Mouse (Mus musculus) lung, adult 2 months (tissue): ENCODE measurements at regions not wholly inside any gene's neighbourhood (a gene's known extent, or its start where the extent isn't known, plus 50 kb on each side); places are given as distances from the start of the nearest gene placed in this dataset.

Experiments used
- CTCF ChIP-seq: fragments of 200-500 bp; IDR thresholded peaks from 2 replicates; pipeline ENCODE4 v1.5.1; 2011; ENCODE audit warnings: mild to moderate bottlenecking, low read length, control low read depth; ENCODE audit not compliant: insufficient read depth
- POLR2A ChIP-seq: fragments of 200-500 bp; IDR thresholded peaks from 2 replicates; pipeline ENCODE4 v1.6.1; 2011; ENCODE audit warnings: low read depth, mild to moderate bottlenecking, control low read depth, low read length, borderline replicate concordance; ENCODE audit errors: extremely low read depth

DNA sequence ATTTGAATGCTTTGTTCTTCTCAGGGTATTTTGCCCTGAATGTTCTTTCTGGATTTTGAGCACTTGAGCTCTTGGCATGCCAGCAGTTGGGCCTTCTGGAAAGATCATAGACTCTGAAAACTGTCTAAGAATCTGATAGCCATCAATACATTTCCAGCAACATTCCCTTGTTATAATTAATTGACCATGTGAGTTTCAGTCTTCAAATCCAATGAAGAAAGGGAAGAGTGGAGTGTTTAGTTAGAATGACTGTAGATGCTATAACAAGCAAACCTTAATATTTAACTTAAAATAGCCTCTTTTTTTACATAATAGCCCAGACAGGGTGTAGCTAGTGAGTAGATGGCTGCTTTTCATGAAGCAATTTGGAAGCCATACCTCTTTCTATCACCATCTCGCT is 1268.8 kb upstream of the A1bg start:
- TF ChIP-seq CTCF (no peak), POLR2A (no peak)
